Mouse (Mus musculus) stomach, postnatal 0 days (tissue): Measurements from ENCODE around the gene Bpifa5.

Experiments
- CTCF ChIP-seq: IDR thresholded peaks from 2 replicates; pipeline ENCODE4 v1.5.1; 2016; ENCODE audit warnings: antibody characterized with exemption, low read depth, mild to moderate bottlenecking, moderate library complexity
- EP300 ChIP-seq: optimal IDR thresholded peaks from 2 replicates; pipeline ENCODE3; 2016; ENCODE audit warnings: antibody characterized with exemption

GRCm38 (mm10) chr2:154171621-154172020 is 9.2 kb downstream of the Bpifa5 start:
- TF ChIP-seq CTCF (no peak), EP300 (no peak)
